Comparison of ENCODE assay signal across 7 mouse cellular contexts in genomic region chr11:98968716-98969495, GRCm38 (mm10). TPM values are rescaled to one million over a fixed set of nuclear protein-coding genes. Genes with fewer than 3 reads are reported as not detected.
DNase-seq lines count a peak whose midpoint lies in the region; ATAC-seq and TF ChIP-seq lines count a peak whose summit lies in the region.

No protein-coding gene starts in this region.

- no peak overlapping the region for H3K4me3 ChIP-seq in left cerebral cortex, adult 2 months
- peak overlapping the region; percentile 0; the same call in 1 of the 2 replicates for H3K4me3 ChIP-seq in embryonic facial prominence, embryonic 13.5 days

- peak overlapping the region; percentile 28; the same call in 1 of the 2 replicates for H3K27ac ChIP-seq in left cerebral cortex, adult 2 months
- peak overlapping the region; percentile 73 for H3K27ac ChIP-seq in embryonic facial prominence, embryonic 13.5 days

- TF ChIP-seq CTCF in left cerebral cortex, adult 2 months (IDR thresholded peaks at IDR 0.05): no peak

- H3K27me3 ChIP-seq in embryonic facial prominence, embryonic 13.5 days: no peaks in the 10 kb centered on the region

- peak overlapping the region; percentile 9 for H3K4me2 ChIP-seq in embryonic facial prominence, embryonic 13.5 days

- H3K4me1 ChIP-seq in embryonic facial prominence, embryonic 13.5 days: peaks cover 78% of the 10 kb centered on the region

- peak overlapping the region; percentile 49 for H3K9ac ChIP-seq in embryonic facial prominence, embryonic 13.5 days

- intact Hi-C loops in left cerebral cortex, adult 2 months (cut with DNase I): loop anchor here (5.0 kb wide), 1 partner anchor 107 kb away; the partner anchor contains the start of gene Wipf2
- intact Hi-C loops in left cerebral cortex, postnatal 14 days (cut with DNase I): no loop called here
- intact Hi-C loops in heart, postnatal 25 days (cut with DNase I): no loop called here

- H3K9me3 ChIP-seq in embryonic facial prominence, embryonic 13.5 days: no peaks in the 10 kb centered on the region

- 10% methylated on average over 20 of the region's 20 CpGs for WGBS in embryonic facial prominence, embryonic 13.5 days

- no peak for ATAC-seq in embryonic facial prominence, embryonic 13.5 days (ENCODE audit: insufficient number of reproducible peaks, insufficient read depth, low FRiP score, low TSS enrichment, low read depth)
- peak; percentile 48 for ATAC-seq in megakaryocyte progenitor cell, adult 5-6 weeks (replicated peaks; ENCODE audit: poor library complexity)
- no peak for ATAC-seq in inflammation-experienced regulatory T-cells, adult 6 months

- no peak for DNase-seq in left cerebral cortex, adult 2 months (ENCODE audit: extremely low spot score in 1 of 2, low spot score in 2 of 2)
- DNase-seq in left cerebral cortex, postnatal 14 days (ENCODE audit: low spot score in 2 of 2): no peak
- DNase-seq in heart, postnatal 25 days (ENCODE audit: low spot score): peak; percentile 1
- DNase-seq in spleen, adult 18-20 months: no peak

- H3K36me3 ChIP-seq in embryonic facial prominence, embryonic 13.5 days: peaks cover 70% of the 10 kb centered on the region

RNA-seq across cellular contexts. Expression of gene Gjd3, which starts 13.9 kb away (rescaled TPM):
- total RNA-seq in left cerebral cortex, adult 2 months (2021): 1 to 10 TPM; 1.4 to 3.2 TPM
- 1 to 10 TPM; 2.8 to 3.1 TPM for total RNA-seq in left cerebral cortex, postnatal 14 days (2021)
- polyA plus RNA-seq in embryonic facial prominence, embryonic 13.5 days (2015; fragmentation: Nextera tagmentation; extraction: Ambion mirVana): 0.34 and 0.44 TPM in 2 replicates
- total RNA-seq in heart, postnatal 25 days (2021): 1 to 10 TPM in 1 of 2 experiments, under 1 TPM in 1; 0.52 to 1.1 TPM
- total RNA-seq in megakaryocyte progenitor cell, adult 5-6 weeks (2015): not detected in 2 replicates
- total RNA-seq in megakaryocyte progenitor cell, adult 5-6 weeks (2017): not detected in 2 replicates
- polyA plus RNA-seq in inflammation-experienced regulatory T-cells, adult 6 months (2017; shearing (Covaris generic)): not detected

RNA-seq across cellular contexts. Expression of gene Rara, which starts 41.3 kb away (rescaled TPM):
- 10 to 100 TPM; 14.0 to 18.7 TPM for total RNA-seq in left cerebral cortex, adult 2 months (2021)
- 10 to 100 TPM; 14.6 to 15.1 TPM for total RNA-seq in left cerebral cortex, postnatal 14 days (2021)
- polyA plus RNA-seq in embryonic facial prominence, embryonic 13.5 days (2015; fragmentation: Nextera tagmentation; extraction: Ambion mirVana): 39.4 and 44.7 TPM in 2 replicates
- total RNA-seq in heart, postnatal 25 days (2021): 10 to 100 TPM; 11.8 TPM
- total RNA-seq in megakaryocyte progenitor cell, adult 5-6 weeks (2015): 4.4 and 5.9 TPM in 2 replicates
- 1.6 and 2.2 TPM in 2 replicates for total RNA-seq in megakaryocyte progenitor cell, adult 5-6 weeks (2017)
- 1 to 10 TPM; 7.4 to 8.1 (median 7.6) TPM for polyA plus RNA-seq in inflammation-experienced regulatory T-cells, adult 6 months (2017; shearing (Covaris generic))

RNA-seq across cellular contexts. Expression of gene Top2a, which starts 55.1 kb away (rescaled TPM):
- 1 to 10 TPM in 1 of 2 experiments, under 1 TPM in 1; 0.66 to 1.0 TPM for total RNA-seq in left cerebral cortex, adult 2 months (2021)
- total RNA-seq in left cerebral cortex, postnatal 14 days (2021): 1 to 10 TPM; 4.1 to 4.9 TPM
- 272 and 279 TPM in 2 replicates for polyA plus RNA-seq in embryonic facial prominence, embryonic 13.5 days (2015; fragmentation: Nextera tagmentation; extraction: Ambion mirVana)
- 1 to 10 TPM; 4.2 to 4.6 TPM for total RNA-seq in heart, postnatal 25 days (2021)
- 284 and 285 TPM in 2 replicates for total RNA-seq in megakaryocyte progenitor cell, adult 5-6 weeks (2015)
- total RNA-seq in megakaryocyte progenitor cell, adult 5-6 weeks (2017): 584 and 646 TPM in 2 replicates
- polyA plus RNA-seq in inflammation-experienced regulatory T-cells, adult 6 months (2017; shearing (Covaris generic)): 100 to 1,000 TPM in 1 of 3 experiments, 10 to 100 TPM in 2; 34.9 to 332 (median 36.3) TPM

Comparison
In these comparisons a context has a peak if more than half of its experiments do, and no peak if none do; other contexts are left out.
1. RNA of gene Top2a, which starts 55.1 kb away (total RNA-seq): 284 to 646 TPM in megakaryocyte progenitor cell, adult 5-6 weeks; 4.1 to 4.9 TPM in left cerebral cortex, postnatal 14 days, 4.2 to 4.6 TPM in heart, postnatal 25 days and 0.66 to 1.0 TPM in left cerebral cortex, adult 2 months; every median in the first group is over 10 times any median in the second.